Mouse (Mus musculus): ENCODE results near the gene Rpgrip1l.

- TF ChIP-seq GATA1 (IDR thresholded peaks at IDR 0.05; ENCODE audit: borderline replicate concordance, low read length), result no peak
- TF ChIP-seq FLI1 (IDR thresholded peaks at IDR 0.05; ENCODE audit: low read length), result no peak
Measured at GRCm38 (mm10) chr8:91329461-91329850, 16.4 kb upstream of the Rpgrip1l start.
